Mouse (Mus musculus) MEL (cell line): ENCODE measurements around the gene Caskin1. TPM values are rescaled to one million over a fixed set of nuclear protein-coding genes. Genes with fewer than 3 reads are reported as not detected.

ENCODE experiments used
- DNase-seq: peaks from one replicate; pipeline ENCODE4 v3.0.0; 2011; ENCODE audit warnings: low read depth, low spot score
- H3K27ac ChIP-seq: 2 replicates; pipeline ENCODE4 v1.5.1; 2012; ENCODE audit warnings: low read depth, mild to moderate bottlenecking, control low read depth, low read length, moderate library complexity; ENCODE audit not compliant: control insufficient read depth
- H3K27me3 ChIP-seq, 2 experiments: fragments of 150-350 bp in 1 of 2; sonication (generic) in 1 of 2; 2 replicates each; pipeline ENCODE4 v1.6.1; 2012; ENCODE audit warnings: low read length in 2 of 2, mild to moderate bottlenecking in 2 of 2, improper control_type of control experiment in 1 of 2, moderate library complexity in 1 of 2; ENCODE audit not compliant: insufficient read depth in 2 of 2, control insufficient read depth in 1 of 2
- H3K36me3 ChIP-seq, 2 experiments: 2 replicates each; pipeline ENCODE4 v1.6.1; 2012 to 2014; ENCODE audit warnings: low read length in 2 of 2, improper control_type of control experiment in 1 of 2, inconsistent platforms in 1 of 2, mild to moderate bottlenecking in 1 of 2; ENCODE audit not compliant: insufficient read depth in 2 of 2, control insufficient read depth in 1 of 2
- H3K4me1 ChIP-seq, 2 experiments: fragments of 150-350 bp in 1 of 2; sonication (generic) in 1 of 2; 2 replicates each; pipeline ENCODE4 v1.6.1; 2012; ENCODE audit warnings: low read length in 2 of 2, improper control_type of control experiment in 1 of 2, mild to moderate bottlenecking in 1 of 2; ENCODE audit not compliant: insufficient read depth in 2 of 2, control insufficient read depth in 1 of 2
- H3K4me3 ChIP-seq, 2 experiments: fragments of 150-350 bp in 1 of 2; sonication (generic) in 1 of 2; 2 replicates each; pipeline ENCODE4 v1.5.1; 2012; ENCODE audit warnings: low read depth in 2 of 2, low read length in 2 of 2, mild to moderate bottlenecking in 2 of 2, moderate library complexity in 2 of 2, control low read depth in 1 of 2, improper control_type of control experiment in 1 of 2; ENCODE audit not compliant: control insufficient read depth in 1 of 2, insufficient read depth in 1 of 2
- H3K79me2 ChIP-seq: 2 replicates; pipeline ENCODE4 v1.6.1; 2012; ENCODE audit warnings: mild to moderate bottlenecking, low read length, moderate library complexity; ENCODE audit not compliant: control insufficient read depth, poor library complexity, insufficient read depth
- H3K9ac ChIP-seq: 2 replicates; pipeline ENCODE4 v1.6.1; 2012; ENCODE audit warnings: low read depth, mild to moderate bottlenecking, control low read depth, low read length, moderate library complexity; ENCODE audit not compliant: control insufficient read depth, poor library complexity, severe bottlenecking
- H3K9me3 ChIP-seq: fragments of 150-350 bp; sonication (generic); replicated peaks from 2 replicates; pipeline ENCODE4 v1.6.1; 2012; ENCODE audit warnings: mild to moderate bottlenecking, low read length, improper control_type of control experiment, moderate library complexity; ENCODE audit not compliant: insufficient read depth
- CHD1 ChIP-seq: IDR thresholded peaks from 2 replicates; pipeline ENCODE4 v1.6.1; 2012; ENCODE audit warnings: low read depth, mild to moderate bottlenecking, inconsistent platforms, low read length, improper control_type of control experiment
- CTCF ChIP-seq, 3 experiments: IDR thresholded peaks in 2 of 3; conservative IDR thresholded peaks in 1 of 3; 2 replicates each; pipeline ENCODE4 v1.5.1; 2011 to 2012; ENCODE audit warnings: low read length in 3 of 3, low read depth in 2 of 3, mild to moderate bottlenecking in 2 of 3, improper control_type of control experiment in 1 of 3, inconsistent platforms in 1 of 3, mixed read lengths in 1 of 3, moderate library complexity in 1 of 3; ENCODE audit not compliant: control insufficient read depth in 1 of 3, insufficient read depth in 1 of 3, poor library complexity in 1 of 3, severe bottlenecking in 1 of 3
- ETS1 ChIP-seq: IDR thresholded peaks from 2 replicates; pipeline ENCODE4 v1.6.1; 2012; ENCODE audit warnings: low read depth, mild to moderate bottlenecking, inconsistent platforms, low read length, improper control_type of control experiment, moderate library complexity
- GATA1 ChIP-seq: IDR thresholded peaks from 2 replicates; pipeline ENCODE4 v1.6.1; 2011; ENCODE audit warnings: low read depth, low read length, improper control_type of control experiment
- MAFK ChIP-seq: IDR thresholded peaks from 2 replicates; pipeline ENCODE4 v1.6.1; 2011; ENCODE audit warnings: low read depth, mild to moderate bottlenecking, low read length, improper control_type of control experiment, borderline replicate concordance
- MAX ChIP-seq: IDR thresholded peaks from 2 replicates; pipeline ENCODE4 v1.6.1; 2011; ENCODE audit warnings: low read length, improper control_type of control experiment
- MAZ ChIP-seq: IDR thresholded peaks from 2 replicates; pipeline ENCODE4 v1.6.1; 2012; ENCODE audit warnings: low read depth, mild to moderate bottlenecking, inconsistent platforms, low read length, improper control_type of control experiment
- MXI1 ChIP-seq: IDR thresholded peaks from 2 replicates; pipeline ENCODE4 v1.6.1; 2011; ENCODE audit warnings: mild to moderate bottlenecking, low read depth, low read length, improper control_type of control experiment
- MYC ChIP-seq: IDR thresholded peaks from 2 replicates; pipeline ENCODE4 v1.6.1; 2011; ENCODE audit warnings: low read depth, mild to moderate bottlenecking, low read length, improper control_type of control experiment, moderate library complexity
- NELFE ChIP-seq: IDR thresholded peaks from 2 replicates; pipeline ENCODE4 v1.6.1; 2011; ENCODE audit warnings: low read depth, low read length, improper control_type of control experiment
- RAD21 ChIP-seq: IDR thresholded peaks from 2 replicates; pipeline ENCODE4 v1.6.1; 2011; ENCODE audit warnings: mild to moderate bottlenecking, low read depth, low read length, improper control_type of control experiment
- SIN3A ChIP-seq: IDR thresholded peaks from 2 replicates; pipeline ENCODE4 v1.6.1; 2012; ENCODE audit warnings: low read length, improper control_type of control experiment, inconsistent platforms
- TBP ChIP-seq: IDR thresholded peaks from 2 replicates; pipeline ENCODE4 v1.8.0; 2011; ENCODE audit warnings: low read depth, low read length, improper control_type of control experiment
- UBTF ChIP-seq: IDR thresholded peaks from 2 replicates; pipeline ENCODE4 v1.6.1; 2012; ENCODE audit warnings: low read depth, mild to moderate bottlenecking, inconsistent platforms, low read length, improper control_type of control experiment, moderate library complexity, borderline replicate concordance; ENCODE audit not compliant: insufficient read depth
- USF2 ChIP-seq, 2 experiments: IDR thresholded peaks; 2 replicates each; pipeline ENCODE4 v1.6.1; 2011 to 2012; ENCODE audit warnings: improper control_type of control experiment in 2 of 2, low read length in 2 of 2, borderline replicate concordance in 1 of 2, inconsistent platforms in 1 of 2, low read depth in 1 of 2, mild to moderate bottlenecking in 1 of 2; ENCODE audit not compliant: insufficient read depth in 1 of 2
- ZC3H11A ChIP-seq: IDR thresholded peaks from 2 replicates; pipeline ENCODE4 v1.6.1; 2012; ENCODE audit warnings: low read depth, mild to moderate bottlenecking, inconsistent platforms, low read length, improper control_type of control experiment
- ZNF384 ChIP-seq: IDR thresholded peaks from 2 replicates; pipeline ENCODE4 v1.6.1; 2012; ENCODE audit warnings: low read depth, mild to moderate bottlenecking, inconsistent platforms, low read length, improper control_type of control experiment
- polyA plus RNA-seq, 2 experiments: library from polyadenylated mRNA; stranded (reverse) in 1 of 2; unstranded in 1 of 2; fragments of >175 nt in 1 of 2; fragments of >200 nt in 1 of 2; gene quantifications; 2 replicates each; pipeline versions ENCODE4 v1.2.1 to v1.2.4; 2012; ENCODE audit warnings: low replicate concordance in 2 of 2, low read depth in 1 of 2; ENCODE audit not compliant: insufficient read length in 2 of 2, insufficient read depth in 1 of 2, missing spikeins in 1 of 2
- total RNA-seq: library from RNA; depleted of rRNA; stranded (reverse); fragments of 300-350 nt; gene quantifications from 2 replicates; pipeline ENCODE4 v1.2.3, GENCODE M21; 2012

The Caskin1 gene
- total and polyA plus RNA-seq, 3 experiments: 0.04 to 0.38 TPM; not detected in 1

GRCm38 (mm10) chr17:24478663-24479380 is 9.6 kb upstream of the Caskin1 start, which contains the start of gene Mlst8 (continued):
- TF ChIP-seq NELFE (peak; percentile 96), MAX (peak; percentile 71), SIN3A (peak; percentile 89), MAFK (no peak), UBTF (0 out of 2 replicates have a peak, but pooled peaks have one; percentile 41), ETS1 (0 out of 2 replicates have a peak, but pooled peaks have one; percentile 31), GATA1 (0 out of 2 replicates have a peak, but pooled peaks have one; percentile 24), TBP (no peak; the same call in 1 of the 2 replicates), CHD1 (peak; percentile 99), RAD21 (peak; percentile 38), ZC3H11A (no peak), USF2 (IDR thresholded peaks at IDR 0.05; ENCODE audit: borderline replicate concordance in 1 of 2, insufficient read depth in 1 of 2, low read depth in 1 of 2, low read length in 2 of 2) (no peak)

- Histone ChIP-seq H3K9me3 (no peaks in the 10 kb centered on the region), H3K27me3 (no peaks in the 10 kb centered on the region), H3K4me1 (peaks cover 0 to 13% of the 10 kb centered on the region in 2 experiments; a peak in 3 of 4 replicates), H3K27ac (peak overlapping the region; percentile 72), H3K79me2 (peaks cover 7% of the 10 kb centered on the region), H3K4me3 (peak overlapping the region in 1 of 2 experiments; percentile 80; a peak in 2 of 4 replicates), H3K36me3 (peaks cover 0 to 8% of the 10 kb centered on the region in 2 experiments; a peak in 2 of 4 replicates), H3K9ac (peak overlapping the region; percentile 55)
- TF ChIP-seq MYC (0 out of 2 replicates have a peak, but pooled peaks have one; percentile 3), ZNF384 (no peak)
- peak; percentile 57 for DNase-seq
Observed at GRCm38 (mm10) chr17:24479431-24479830, 9.0 kb upstream of the Caskin1 start.

DNA sequence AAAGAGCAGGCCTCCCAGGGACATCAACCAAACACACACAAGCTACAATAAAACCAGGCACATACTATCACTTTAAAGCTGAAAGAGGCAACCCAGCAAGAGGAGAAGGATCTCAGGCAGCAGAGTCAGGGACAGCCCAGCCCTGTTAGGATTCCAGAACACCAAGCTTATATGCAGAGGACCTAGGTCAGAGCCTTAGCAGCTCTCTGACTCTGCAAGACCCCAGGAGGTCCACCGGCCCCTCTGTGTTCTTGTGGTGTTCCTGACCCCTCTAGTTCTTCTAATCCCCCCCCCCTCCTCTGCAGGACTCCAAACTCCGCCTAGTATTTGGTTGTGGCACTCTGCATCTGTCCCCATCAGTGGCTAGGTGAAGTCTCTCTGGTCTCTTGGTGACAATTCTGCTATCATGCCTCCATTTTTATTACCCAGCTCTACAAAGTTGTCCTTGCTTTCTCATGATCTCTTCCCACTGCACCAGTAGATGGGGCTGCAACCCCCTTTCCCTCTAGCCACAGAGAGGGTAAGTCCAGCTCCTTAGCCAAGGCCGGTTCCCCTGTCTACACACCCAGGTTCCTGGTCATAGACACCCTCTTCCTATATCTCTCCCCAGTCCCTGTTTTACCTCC is 8.1 kb upstream of the Caskin1 start:
- H3K36me3 ChIP-seq: peaks cover 0 to 8% of the 10 kb centered on the region in 2 experiments; a peak in 2 of 4 replicates
- peak; percentile 72 for DNase-seq
- H3K27ac ChIP-seq: peak overlapping the region; percentile 31
- H3K4me3 ChIP-seq: peak overlapping the region; percentile 2 to 3; a peak in 2 of 4 replicates
- H3K79me2 ChIP-seq: peaks cover 7% of the 10 kb centered on the region
- no peaks in the 10 kb centered on the region for H3K27me3 ChIP-seq
- H3K9me3 ChIP-seq: no peaks in the 10 kb centered on the region
- peaks cover 0 to 13% of the 10 kb centered on the region in 2 experiments; a peak in 3 of 4 replicates for H3K4me1 ChIP-seq
- H3K9ac ChIP-seq: peak overlapping the region; percentile 53
- TF ChIP-seq GATA1: no peak
- TF ChIP-seq CTCF (IDR thresholded peaks at IDR 0.05 in 2 of 3, conservative IDR thresholded peaks at IDR 0.05 in 1 of 3; ENCODE audit: control insufficient read depth in 1 of 3, insufficient read depth in 1 of 3, low read depth in 2 of 3, low read length in 3 of 3, poor library complexity in 1 of 3, severe bottlenecking in 1 of 3): peak; percentile 12 to 36 (median 24); a peak in 2 of 6 replicates
- TF ChIP-seq MAZ: peak; percentile 61; the same call in 1 of the 2 replicates
- 0 out of 2 replicates have a peak, but pooled peaks have one; percentile 22 for TF ChIP-seq MXI1
